Mouse (Mus musculus): Measurements from ENCODE around the gene Cadm3. TPM values are rescaled to one million over a fixed set of nuclear protein-coding genes. Genes with fewer than 3 reads are reported as not detected.
A peak's percentile ranks its signal among the peaks of the same experiment; 100 is the strongest.

Gene Cadm3
- polyA plus RNA-seq, 1 experiment from 2014 or later = 1.8 TPM

GRCm38 (mm10) chr1:173348527-173348926, 19.0 kb downstream of the Cadm3 start:
- Histone ChIP-seq H3K27ac (ENCODE audit: low read length) (no peak overlapping the region), H3K4me2 (ENCODE audit: low read depth, low read length) (no peak overlapping the region), H3K27me3 (ENCODE audit: control insufficient read depth, insufficient read depth, low read depth, low read length) (no peaks in the 10 kb centered on the region), H3K4me1 (ENCODE audit: control insufficient read depth, low read depth, low read length) (peaks cover 19% of the 10 kb centered on the region), H3K9me3 (replicated peaks; ENCODE audit: control insufficient read depth, low read length) (no peaks in the 10 kb centered on the region), H3K36me3 (ENCODE audit: control insufficient read depth, insufficient read depth) (no peaks in the 10 kb centered on the region), H3K9ac (ENCODE audit: low read depth, low read length) (no peak overlapping the region), H3K4me3 (ENCODE audit: low read depth, low read length) (no peak overlapping the region)
- no peak for ATAC-seq (ENCODE audit: low read depth)
- 23% methylated on average over 1 of the region's 1 CpGs for WGBS (ENCODE audit: insufficient replicate concordance)

DNA sequence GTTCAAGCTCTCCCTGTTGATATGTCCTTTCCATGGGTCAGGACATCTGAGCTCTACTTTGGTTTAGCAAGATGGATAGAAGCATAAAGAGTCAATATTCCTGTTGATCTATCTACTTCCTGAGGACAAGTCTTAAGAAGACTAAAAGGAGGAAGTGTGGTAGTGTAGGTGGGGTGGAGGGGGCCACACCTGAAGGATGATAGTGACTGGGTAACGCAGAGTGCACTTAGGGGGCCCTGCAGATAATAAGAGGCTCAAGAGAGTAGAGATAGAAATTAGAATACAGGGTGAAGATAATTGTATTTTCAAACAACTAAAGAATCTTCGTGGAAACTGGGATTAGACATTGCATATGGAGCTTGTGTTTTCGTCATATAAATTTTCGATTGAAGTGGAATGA, 22.4 kb downstream of the Cadm3 start:
- ATAC-seq (ENCODE audit: low read depth) = no peak
- Histone ChIP-seq H3K4me2 (ENCODE audit: low read depth, low read length) (no peak overlapping the region), H3K4me3 (ENCODE audit: low read depth, low read length) (no peak overlapping the region), H3K36me3 (ENCODE audit: control insufficient read depth, insufficient read depth) (no peaks in the 10 kb centered on the region), H3K9ac (ENCODE audit: low read depth, low read length) (no peak overlapping the region), H3K9me3 (replicated peaks; ENCODE audit: control insufficient read depth, low read length) (no peaks in the 10 kb centered on the region), H3K27ac (ENCODE audit: low read length) (no peak overlapping the region), H3K4me1 (ENCODE audit: control insufficient read depth, low read depth, low read length) (peaks cover 18% of the 10 kb centered on the region), H3K27me3 (ENCODE audit: control insufficient read depth, insufficient read depth, low read depth, low read length) (no peaks in the 10 kb centered on the region)
- WGBS (ENCODE audit: insufficient replicate concordance) = 62% methylated on average over 4 of the region's 4 CpGs

GRCm38 (mm10) chr1:173343934-173344333, 23.6 kb downstream of the Cadm3 start:
- Histone ChIP-seq H3K36me3 (ENCODE audit: control insufficient read depth, insufficient read depth) (no peaks in the 10 kb centered on the region), H3K4me2 (ENCODE audit: low read depth, low read length) (no peak overlapping the region), H3K27me3 (ENCODE audit: control insufficient read depth, insufficient read depth, low read depth, low read length) (no peaks in the 10 kb centered on the region), H3K27ac (ENCODE audit: low read length) (no peak overlapping the region), H3K4me3 (ENCODE audit: low read depth, low read length) (no peak overlapping the region), H3K4me1 (ENCODE audit: control insufficient read depth, low read depth, low read length) (peaks cover 18% of the 10 kb centered on the region), H3K9ac (ENCODE audit: low read depth, low read length) (no peak overlapping the region), H3K9me3 (replicated peaks; ENCODE audit: control insufficient read depth, low read length) (no peaks in the 10 kb centered on the region)
- 71% methylated on average over 3 of the region's 3 CpGs for WGBS (ENCODE audit: insufficient replicate concordance)
- no peak for ATAC-seq (ENCODE audit: low read depth)

- Histone ChIP-seq H3K4me3 (ENCODE audit: low read depth, low read length) (no peak overlapping the region), H3K27ac (ENCODE audit: low read length) (no peak overlapping the region), H3K4me1 (ENCODE audit: control insufficient read depth, low read depth, low read length) (peaks cover 18% of the 10 kb centered on the region), H3K9me3 (replicated peaks; ENCODE audit: control insufficient read depth, low read length) (no peaks in the 10 kb centered on the region), H3K9ac (ENCODE audit: low read depth, low read length) (no peak overlapping the region), H3K27me3 (ENCODE audit: control insufficient read depth, insufficient read depth, low read depth, low read length) (no peaks in the 10 kb centered on the region), H3K36me3 (ENCODE audit: control insufficient read depth, insufficient read depth) (no peaks in the 10 kb centered on the region), H3K4me2 (ENCODE audit: low read depth, low read length) (no peak overlapping the region)
- ATAC-seq (ENCODE audit: low read depth) = no peak
- 72% methylated on average over 1 of the region's 1 CpGs for WGBS (ENCODE audit: insufficient replicate concordance)
Observed at GRCm38 (mm10) chr1:173342425-173342824, 25.1 kb downstream of the Cadm3 start.

DNA sequence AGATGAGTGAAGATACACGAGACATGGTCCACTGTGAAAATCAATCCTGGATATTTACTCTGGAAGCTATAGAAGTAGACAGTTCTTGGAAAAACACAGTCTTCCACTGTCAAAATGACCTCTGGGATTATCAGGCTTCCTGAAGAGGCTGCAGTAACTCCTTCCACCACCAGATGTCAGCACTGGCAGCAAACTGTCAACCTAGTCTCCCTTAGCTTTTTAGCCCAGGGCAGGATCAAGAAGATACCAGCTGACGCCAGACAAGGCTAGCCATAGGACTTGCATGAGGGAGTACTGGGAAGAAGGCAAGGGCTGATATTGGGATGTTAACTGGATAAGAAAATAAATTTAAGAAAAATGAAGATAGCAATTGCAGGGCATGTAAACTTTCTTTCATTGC, 28.0 kb downstream of the Cadm3 start:
- no peak overlapping the region for H3K27ac ChIP-seq (ENCODE audit: low read length)
- H3K9ac ChIP-seq (ENCODE audit: low read depth, low read length) = no peak overlapping the region
- WGBS (ENCODE audit: insufficient replicate concordance) = 2% methylated on average over 2 of the region's 2 CpGs
- H3K27me3 ChIP-seq (ENCODE audit: control insufficient read depth, insufficient read depth, low read depth, low read length) = no peaks in the 10 kb centered on the region
- no peaks in the 10 kb centered on the region for H3K36me3 ChIP-seq (ENCODE audit: control insufficient read depth, insufficient read depth)
- H3K4me3 ChIP-seq (ENCODE audit: low read depth, low read length) = no peak overlapping the region
- peak; percentile 54 for ATAC-seq (ENCODE audit: low read depth)
- peaks cover 33% of the 10 kb centered on the region for H3K4me1 ChIP-seq (ENCODE audit: control insufficient read depth, low read depth, low read length)
- no peak overlapping the region for H3K4me2 ChIP-seq (ENCODE audit: low read depth, low read length)
- H3K9me3 ChIP-seq (replicated peaks; ENCODE audit: control insufficient read depth, low read length) = no peaks in the 10 kb centered on the region

DNA sequence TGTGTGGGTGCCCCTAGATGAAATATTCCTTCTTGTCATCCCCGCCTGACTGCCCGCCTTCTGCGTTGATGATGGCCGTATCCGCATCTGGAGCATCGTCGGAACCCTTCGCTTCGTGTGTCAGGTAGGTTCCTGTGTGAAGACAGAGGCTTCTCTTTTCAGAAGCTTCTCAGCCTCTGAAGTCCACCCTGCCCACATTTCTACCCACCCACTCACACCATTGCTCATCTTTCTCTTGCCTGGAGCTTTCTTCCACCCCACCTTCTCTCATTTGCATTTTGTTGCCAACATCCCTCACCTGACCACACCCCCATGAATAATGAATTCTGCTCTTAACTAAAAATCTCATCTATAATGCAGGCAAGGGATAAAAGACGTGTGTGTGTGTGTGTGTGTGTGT, 30.5 kb downstream of the Cadm3 start:
- Histone ChIP-seq H3K36me3 (ENCODE audit: control insufficient read depth, insufficient read depth) (no peaks in the 10 kb centered on the region), H3K27me3 (ENCODE audit: control insufficient read depth, insufficient read depth, low read depth, low read length) (no peaks in the 10 kb centered on the region), H3K9ac (ENCODE audit: low read depth, low read length) (no peak overlapping the region), H3K4me2 (ENCODE audit: low read depth, low read length) (no peak overlapping the region), H3K4me1 (ENCODE audit: control insufficient read depth, low read depth, low read length) (peaks cover 36% of the 10 kb centered on the region), H3K4me3 (ENCODE audit: low read depth, low read length) (no peak overlapping the region), H3K9me3 (replicated peaks; ENCODE audit: control insufficient read depth, low read length) (no peaks in the 10 kb centered on the region), H3K27ac (ENCODE audit: low read length) (no peak overlapping the region)
- no peak for ATAC-seq (ENCODE audit: low read depth)
- 86% methylated on average over 10 of the region's 10 CpGs for WGBS (ENCODE audit: insufficient replicate concordance)

- Histone ChIP-seq H3K27me3 (ENCODE audit: control insufficient read depth, insufficient read depth, low read depth, low read length) (no peaks in the 10 kb centered on the region), H3K9me3 (replicated peaks; ENCODE audit: control insufficient read depth, low read length) (no peaks in the 10 kb centered on the region), H3K27ac (ENCODE audit: low read length) (peak overlapping the region; percentile 99), H3K4me1 (ENCODE audit: control insufficient read depth, low read depth, low read length) (peaks cover 36% of the 10 kb centered on the region), H3K4me3 (ENCODE audit: low read depth, low read length) (no peak overlapping the region), H3K36me3 (ENCODE audit: control insufficient read depth, insufficient read depth) (no peaks in the 10 kb centered on the region), H3K4me2 (ENCODE audit: low read depth, low read length) (peak overlapping the region; percentile 60), H3K9ac (ENCODE audit: low read depth, low read length) (peak overlapping the region; percentile 26; the same call in 1 of the 2 replicates)
- ATAC-seq (ENCODE audit: low read depth) = no peak
- 67% methylated on average over 11 of the region's 11 CpGs for WGBS (ENCODE audit: insufficient replicate concordance)
Observed at GRCm38 (mm10) chr1:173335903-173336302, 31.6 kb downstream of the Cadm3 start.

GRCm38 (mm10) chr1:173333312-173334253, 33.9 kb downstream of the Cadm3 start, which contains the start of gene Ackr1:
Ackr1 (minus strand) TSS chr1:173333750.
- peak; percentile 89 for ATAC-seq (ENCODE audit: low read depth)
- no peaks in the 10 kb centered on the region for H3K9me3 ChIP-seq (replicated peaks; ENCODE audit: control insufficient read depth, low read length)
- no peaks in the 10 kb centered on the region for H3K36me3 ChIP-seq (ENCODE audit: control insufficient read depth, insufficient read depth)
- peak within 1 kb of the TSS; percentile 60 for H3K4me2 ChIP-seq (ENCODE audit: low read depth, low read length)
- 18% methylated on average over 9 of the region's 9 CpGs for WGBS (ENCODE audit: insufficient replicate concordance)
- peaks cover 34% of the 10 kb centered on the region for H3K4me1 ChIP-seq (ENCODE audit: control insufficient read depth, low read depth, low read length)
- H3K27ac ChIP-seq (ENCODE audit: low read length) = peak within 1 kb of the TSS; percentile 99
- peak within 1 kb of the TSS; percentile 75 for H3K4me3 ChIP-seq (ENCODE audit: low read depth, low read length)
- H3K9ac ChIP-seq (ENCODE audit: low read depth, low read length) = peak within 1 kb of the TSS; percentile 80
- no peaks in the 10 kb centered on the region for H3K27me3 ChIP-seq (ENCODE audit: control insufficient read depth, insufficient read depth, low read depth, low read length)

- WGBS (ENCODE audit: insufficient replicate concordance) = 72% methylated on average over 5 of the region's 5 CpGs
- Histone ChIP-seq H3K9ac (ENCODE audit: low read depth, low read length) (peak overlapping the region; percentile 80), H3K36me3 (ENCODE audit: control insufficient read depth, insufficient read depth) (no peaks in the 10 kb centered on the region), H3K4me1 (ENCODE audit: control insufficient read depth, low read depth, low read length) (peaks cover 40% of the 10 kb centered on the region), H3K27ac (ENCODE audit: low read length) (peak overlapping the region; percentile 99), H3K4me2 (ENCODE audit: low read depth, low read length) (peak overlapping the region; percentile 60), H3K9me3 (replicated peaks; ENCODE audit: control insufficient read depth, low read length) (no peaks in the 10 kb centered on the region), H3K27me3 (ENCODE audit: control insufficient read depth, insufficient read depth, low read depth, low read length) (no peaks in the 10 kb centered on the region), H3K4me3 (ENCODE audit: low read depth, low read length) (peak overlapping the region; percentile 75)
- ATAC-seq (ENCODE audit: low read depth) = no peak
Observed at GRCm38 (mm10) chr1:173332418-173332817, 35.1 kb downstream of the Cadm3 start.

All from liver, embryonic 16.5 days (tissue).